Mouse (Mus musculus): ENCODE results near the gene Trcg1.

DNA sequence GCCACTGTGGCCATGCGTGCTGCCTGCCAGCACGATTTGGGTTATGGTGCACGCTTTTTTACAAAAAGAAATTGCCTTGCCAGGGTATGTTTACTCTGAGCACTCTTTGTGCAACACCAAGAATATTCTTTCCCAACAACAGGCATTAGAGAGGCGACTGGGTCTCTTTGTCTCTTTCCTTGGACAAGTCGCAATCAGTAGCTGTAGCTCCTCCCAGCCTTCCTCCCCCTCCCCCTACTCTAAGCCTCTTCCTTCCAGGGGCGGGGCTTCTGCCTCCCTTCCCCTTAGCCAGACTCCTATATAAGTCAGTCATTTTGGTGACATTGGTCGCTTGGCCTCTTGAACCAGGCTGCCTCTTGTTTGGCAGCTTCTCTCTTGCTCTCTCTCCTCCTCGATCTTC, 59.9 kb downstream of the Trcg1 start:
- TF ChIP-seq E2F4 (IDR thresholded peaks at IDR 0.05; ENCODE audit: insufficient read depth): no peak
- no peak for TF ChIP-seq POLR2A (IDR thresholded peaks at IDR 0.05; ENCODE audit: insufficient read length, low read depth)
- TF ChIP-seq MYOD1 (IDR thresholded peaks at IDR 0.05; ENCODE audit: control insufficient read depth in 1 of 3, insufficient read length in 2 of 3, low read depth in 2 of 3): no peak
- no peak for TF ChIP-seq POLR2AphosphoS2 (IDR thresholded peaks at IDR 0.05; ENCODE audit: insufficient read length, low read depth)
- no peak for TF ChIP-seq CEBPB (IDR thresholded peaks at IDR 0.05; ENCODE audit: insufficient read depth, poor library complexity, severe bottlenecking)
- TF ChIP-seq MAX (IDR thresholded peaks at IDR 0.05; ENCODE audit: low read depth): no peak
- TF ChIP-seq USF1 (IDR thresholded peaks at IDR 0.05; ENCODE audit: low read depth): no peak
- TF ChIP-seq TCF12 (IDR thresholded peaks at IDR 0.05; ENCODE audit: insufficient read depth, poor library complexity, severe bottlenecking): no peak
- no peak for TF ChIP-seq TCF3 (IDR thresholded peaks at IDR 0.05; ENCODE audit: insufficient read length, low read depth)
- TF ChIP-seq MYOG (IDR thresholded peaks at IDR 0.05; ENCODE audit: control insufficient read depth in 1 of 3, insufficient read depth in 1 of 3, insufficient read length in 2 of 3, low read depth in 2 of 3): no peak

Data from myocyte (in vitro differentiated cells).